Mouse (Mus musculus) CH12.LX (cell line): ENCODE results near the gene Ifrd2.

Experiments
- CHD2 ChIP-seq: IDR thresholded peaks from 2 replicates; pipeline ENCODE4 v1.6.1; 2011; ENCODE audit warnings: low read length, improper control_type of control experiment
- CTCF ChIP-seq, 2 experiments: IDR thresholded peaks in 1 of 2; conservative IDR thresholded peaks in 1 of 2; 2 replicates each; pipeline ENCODE4 v1.5.1; 2011 to 2012; ENCODE audit warnings: low read depth in 2 of 2, low read length in 2 of 2, improper control_type of control experiment in 1 of 2, inconsistent platforms in 1 of 2, mild to moderate bottlenecking in 1 of 2, moderate library complexity in 1 of 2
- IRF4 ChIP-seq: IDR thresholded peaks from 2 replicates; pipeline ENCODE4 v1.6.1; 2014; ENCODE audit warnings: low read depth, mild to moderate bottlenecking, inconsistent platforms, low read length, improper control_type of control experiment
- MXI1 ChIP-seq: IDR thresholded peaks from 2 replicates; pipeline ENCODE4 v1.6.1; 2011; ENCODE audit warnings: mild to moderate bottlenecking, low read depth, low read length, improper control_type of control experiment
- NELFE ChIP-seq: IDR thresholded peaks from 2 replicates; pipeline ENCODE4 v1.6.1; 2011; ENCODE audit warnings: low read depth, low read length, improper control_type of control experiment
- POLR2AphosphoS2 ChIP-seq: IDR thresholded peaks from 2 replicates; pipeline ENCODE4 v1.6.1; 2011; ENCODE audit warnings: low read depth, low read length, improper control_type of control experiment
- RAD21 ChIP-seq: IDR thresholded peaks from 2 replicates; pipeline ENCODE4 v1.6.1; 2011; ENCODE audit warnings: low read depth, mild to moderate bottlenecking, low read length, improper control_type of control experiment, moderate library complexity
- SIN3A ChIP-seq: IDR thresholded peaks from 2 replicates; pipeline ENCODE4 v1.6.1; 2012; ENCODE audit warnings: low read length, improper control_type of control experiment, inconsistent platforms
- UBTF ChIP-seq: IDR thresholded peaks from 2 replicates; pipeline ENCODE4 v1.6.1; 2012; ENCODE audit warnings: low read depth, mild to moderate bottlenecking, inconsistent platforms, low read length, improper control_type of control experiment, moderate library complexity
- USF1 ChIP-seq: IDR thresholded peaks from 2 replicates; pipeline ENCODE4 v1.6.1; 2014; ENCODE audit warnings: low read depth, mild to moderate bottlenecking, inconsistent platforms, low read length, improper control_type of control experiment
- USF2 ChIP-seq: conservative IDR thresholded peaks from 2 replicates; pipeline ENCODE4 v1.6.1; 2011; ENCODE audit warnings: low read depth, low read length, improper control_type of control experiment
- ZC3H11A ChIP-seq: IDR thresholded peaks from 2 replicates; pipeline ENCODE4 v1.6.1; 2012; ENCODE audit warnings: low read depth, mild to moderate bottlenecking, inconsistent platforms, low read length, improper control_type of control experiment
- ZNF384 ChIP-seq: IDR thresholded peaks from 2 replicates; pipeline ENCODE4 v1.6.1; 2012; ENCODE audit warnings: low read depth, low read length, improper control_type of control experiment, inconsistent platforms

DNA sequence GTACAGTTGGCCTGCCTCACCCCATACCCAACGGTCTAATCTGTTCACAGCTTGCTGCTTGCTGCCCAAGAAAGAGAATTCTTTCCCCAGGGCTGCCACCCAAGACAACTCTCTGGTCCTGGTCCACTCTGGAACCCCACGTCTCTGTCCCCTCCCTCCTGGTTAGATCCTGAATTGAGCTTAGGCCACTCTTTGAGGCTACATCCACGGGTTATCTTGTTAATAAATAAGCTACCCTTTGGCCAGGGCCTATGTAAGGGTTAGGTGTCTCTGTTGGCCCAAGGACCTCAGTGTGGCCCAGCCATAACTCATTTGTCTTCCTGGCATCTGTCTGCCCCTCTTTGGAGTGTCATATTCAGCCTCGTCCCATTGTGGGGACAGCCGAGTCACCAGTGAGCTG is 10.9 kb downstream of the Ifrd2 start:
- TF ChIP-seq POLR2AphosphoS2 (no peak), IRF4 (no peak), ZNF384 (no peak), CTCF (conservative IDR thresholded peaks at IDR 0.05 in 1 of 2, IDR thresholded peaks at IDR 0.05 in 1 of 2; ENCODE audit: low read depth in 2 of 2, low read length in 2 of 2) (no peak), MXI1 (no peak), RAD21 (no peak), CHD2 (no peak), USF1 (no peak), ZC3H11A (no peak), NELFE (no peak), USF2 (no peak), SIN3A (no peak), UBTF (no peak)
